Mouse (Mus musculus) left cerebral cortex, adult 2 months (tissue): ENCODE data around the gene Itgb2. TPM values are rescaled to one million over a fixed set of nuclear protein-coding genes. Genes with fewer than 3 reads are reported as not detected.

Experiments
- DNase-seq, 2 experiments: peaks; one replicate each; pipeline ENCODE4 v3.0.0; 2021 to 2022; ENCODE audit warnings: low spot score in 2 of 2, mixed read lengths in 1 of 2; ENCODE audit errors: extremely low spot score in 1 of 2
- H3K27ac ChIP-seq: fragments of 200-600 bp; 2 replicates; pipeline ENCODE4 v1.8.1; 2022
- H3K4me3 ChIP-seq: fragments of 200-600 bp; 2 replicates; pipeline ENCODE4 v1.8.1; 2022
- CTCF ChIP-seq: fragments of 200-600 bp; IDR thresholded peaks from 2 replicates; pipeline ENCODE4 v1.8.1; 2022; ENCODE audit warnings: antibody characterized with exemption, mild to moderate bottlenecking, moderate library complexity
- intact Hi-C: fragments of 180-260 bp; cut with DNase I; formaldehyde crosslinking; loops from one replicate; pipeline ENCODE4 v1.15.1; 2025
- long read RNA-seq, 2 experiments: library from polyadenylated mRNA; stranded (forward); transcript quantifications; one replicate each; pipeline ENCODE4 v2.0.0; 2021; ENCODE audit warnings: borderline mapping rate in 2 of 2
- total RNA-seq, 2 experiments: library from RNA; stranded (reverse); gene quantifications; 2 replicates each; pipeline ENCODE4 v1.2.3; 2021

Gene Itgb2
- total RNA-seq: 1 to 10 TPM; 3.0 to 3.5 TPM
- long read RNA-seq, experiment 1, partial matches to known transcripts: 1 of 6 reads
- long read RNA-seq, experiment 1, other reads (novel, unspliced or antisense): 1 of 6 reads
- long read RNA-seq, experiment 2, partial matches to known transcripts: 0 of 3 reads
- long read RNA-seq, experiment 2, other reads (novel, unspliced or antisense): 1 of 3 reads

GRCm38 (mm10) chr10:77530140-77530539, at the start of gene Itgb2:
Itgb2 (plus strand) TSS chr10:77530252.
- no peak for TF ChIP-seq CTCF
- no peak within 1 kb of the TSS for H3K27ac ChIP-seq
- intact Hi-C loops: no loop called here

DNA sequence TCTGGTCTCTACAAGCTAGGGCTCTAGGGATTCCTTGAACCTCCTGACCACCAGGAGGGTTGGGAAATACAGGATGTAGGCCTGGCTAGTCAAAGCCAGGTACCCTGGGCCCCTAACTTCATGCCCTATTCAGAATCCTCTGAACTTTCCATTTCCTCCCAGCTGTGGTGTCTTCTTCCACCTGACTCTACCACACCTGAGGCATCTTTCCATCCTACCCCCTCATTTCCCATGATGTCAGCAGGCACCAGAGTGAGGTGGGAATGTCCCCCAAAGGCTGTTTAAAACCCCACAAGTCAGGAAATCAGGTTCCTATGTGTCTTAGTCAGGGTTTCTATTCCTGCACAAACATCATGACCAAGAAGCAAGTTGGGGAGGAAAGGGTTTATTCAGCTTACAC, 48.2 kb upstream of the Itgb2 start:
- DNase-seq: no peak
- no peak for TF ChIP-seq CTCF
- Histone ChIP-seq H3K27ac (no peak overlapping the region), H3K4me3 (no peak overlapping the region)
- intact Hi-C loops: no loop called here

More at GRCm38 (mm10) chr10:77530140-77530539, at the start of gene Itgb2:
- no peak within 1 kb of the TSS for H3K4me3 ChIP-seq
- DNase-seq: no peak

- Histone ChIP-seq H3K27ac (no peak overlapping the region), H3K4me3 (no peak overlapping the region)
- intact Hi-C loops: no loop called here
- TF ChIP-seq CTCF: no peak
- DNase-seq: no peak
These were observed 45.7 kb upstream of the Itgb2 start for GRCm38 (mm10) chr10:77484205-77484935.

DNA sequence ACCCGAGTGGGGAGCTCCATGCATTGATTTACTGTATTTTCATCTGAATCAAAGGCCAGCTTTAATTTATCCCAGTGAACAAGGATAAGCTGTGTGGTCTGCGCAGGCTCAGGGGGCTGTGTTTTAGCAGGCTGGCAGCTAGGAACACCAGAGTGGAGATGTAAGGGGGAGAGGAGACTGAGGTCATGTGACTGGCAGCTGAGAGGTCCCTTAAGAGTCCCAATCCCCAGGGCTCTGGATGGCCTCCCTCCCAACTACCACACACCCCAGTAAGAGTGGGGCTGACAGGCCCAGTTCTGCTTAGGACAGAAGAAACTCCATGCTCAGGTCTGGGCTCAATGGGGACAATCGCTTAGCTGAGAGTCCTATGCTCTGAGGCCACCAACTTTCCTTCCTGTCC, 44.3 kb upstream of the Itgb2 start:
- Histone ChIP-seq H3K4me3 (no peak overlapping the region), H3K27ac (no peak overlapping the region)
- no peak for TF ChIP-seq CTCF
- DNase-seq: no peak
- intact Hi-C loops: no loop called here

DNA sequence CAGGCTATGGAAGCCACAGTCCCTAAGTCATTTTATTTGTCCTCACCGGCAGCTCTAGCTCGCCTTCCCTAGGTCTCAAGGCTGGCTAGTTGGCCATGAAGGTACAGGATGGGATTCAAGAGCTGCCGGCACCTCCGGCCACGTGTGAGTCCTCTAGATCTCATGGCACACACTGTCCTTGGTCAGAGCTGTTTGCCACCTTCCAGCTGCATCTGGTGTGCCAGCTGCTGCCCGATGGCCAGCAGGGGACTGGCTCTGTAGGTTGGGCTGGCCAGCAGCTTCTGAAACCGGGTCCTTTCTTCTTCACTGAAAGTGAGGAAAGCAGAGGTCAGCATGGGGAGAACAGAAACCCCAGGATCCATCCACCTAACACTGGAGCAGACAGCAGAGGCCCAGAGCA, 41.9 kb upstream of the Itgb2 start:
- H3K27ac ChIP-seq: no peak overlapping the region
- no peak for TF ChIP-seq CTCF
- no peak for DNase-seq
- intact Hi-C loops: no loop called here
- no peak overlapping the region for H3K4me3 ChIP-seq

DNA sequence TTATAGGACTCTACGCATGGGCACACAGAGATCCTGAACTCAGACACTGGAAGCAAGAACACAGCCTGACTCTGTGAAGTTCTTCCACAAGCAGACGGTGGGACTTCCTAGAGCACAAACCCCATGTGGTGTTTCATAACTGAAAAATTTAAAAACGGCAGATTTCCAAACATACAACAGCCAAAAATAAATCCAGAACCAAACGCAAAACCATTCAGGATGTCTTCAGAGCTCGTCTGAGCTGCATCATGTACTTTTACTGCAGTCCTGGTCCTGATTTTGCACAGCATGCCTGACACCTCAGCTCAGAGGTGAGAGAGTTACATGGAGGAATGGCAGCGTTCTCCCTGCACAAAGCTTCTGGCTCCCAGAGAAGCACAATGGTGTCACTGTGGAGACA, 38.5 kb upstream of the Itgb2 start:
- DNase-seq: no peak
- intact Hi-C loops: loop anchor here (5.0 kb wide), 1 partner anchor 74 kb away; the partner anchor contains the start of gene Adarb1
- peak overlapping the region; percentile 52 for H3K27ac ChIP-seq
- no peak for TF ChIP-seq CTCF
- H3K4me3 ChIP-seq: no peak overlapping the region

- Histone ChIP-seq H3K4me3 (no peak overlapping the region), H3K27ac (no peak overlapping the region)
- intact Hi-C loops: loop anchor here (5.0 kb wide), 1 partner anchor 76 kb away; the partner anchor contains the start of gene Adarb1
- peak; percentile 17; the same call in 1 of the 2 replicates for TF ChIP-seq CTCF
- DNase-seq: no peak
These were observed 37.2 kb upstream of the Itgb2 start for GRCm38 (mm10) chr10:77492885-77493284.

DNA sequence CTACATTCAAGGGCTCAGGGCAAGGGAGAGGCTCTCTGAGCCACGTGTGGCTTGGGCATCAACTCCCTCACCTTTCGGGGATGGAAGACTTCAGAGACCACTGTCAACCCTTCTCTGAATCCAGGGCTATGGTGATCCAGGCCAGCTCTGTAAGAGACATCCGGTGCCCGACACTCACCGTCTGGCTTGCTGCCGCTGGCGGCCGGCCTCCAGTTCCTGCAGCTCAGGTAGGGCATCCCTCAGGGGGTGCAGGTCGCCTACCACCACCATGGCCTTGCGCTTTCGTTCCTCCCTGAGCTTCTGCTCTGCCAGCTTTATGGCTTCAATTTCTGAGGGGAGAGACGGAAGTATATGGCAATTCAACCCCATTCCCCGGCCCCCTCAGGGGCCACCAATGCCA, 32.9 kb upstream of the Itgb2 start:
- no peak for DNase-seq
- TF ChIP-seq CTCF: no peak
- Histone ChIP-seq H3K4me3 (no peak overlapping the region), H3K27ac (no peak overlapping the region)
- intact Hi-C loops: no loop called here

DNA sequence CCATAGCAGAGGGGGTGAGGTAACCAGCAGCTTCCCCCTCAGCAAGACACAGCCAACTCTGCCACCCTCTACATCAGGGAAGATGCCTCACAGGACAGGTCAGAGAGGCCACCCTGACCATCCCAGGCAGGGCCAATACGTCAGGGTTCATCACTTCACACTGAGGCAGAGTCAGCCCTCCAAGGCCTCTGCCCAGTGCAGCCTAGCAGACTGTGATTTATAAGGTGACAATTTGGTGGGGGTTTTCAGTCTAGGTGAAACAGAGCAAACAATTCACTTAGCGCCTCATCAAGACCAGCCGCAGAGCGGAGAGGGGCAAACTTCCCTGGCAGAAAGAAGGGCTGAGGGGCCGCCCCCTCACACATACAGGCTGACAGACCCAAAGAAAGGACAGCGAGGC, 31.8 kb upstream of the Itgb2 start:
- TF ChIP-seq CTCF: no peak
- H3K27ac ChIP-seq: no peak overlapping the region
- DNase-seq: no peak
- intact Hi-C loops: no loop called here
- no peak overlapping the region for H3K4me3 ChIP-seq

DNA sequence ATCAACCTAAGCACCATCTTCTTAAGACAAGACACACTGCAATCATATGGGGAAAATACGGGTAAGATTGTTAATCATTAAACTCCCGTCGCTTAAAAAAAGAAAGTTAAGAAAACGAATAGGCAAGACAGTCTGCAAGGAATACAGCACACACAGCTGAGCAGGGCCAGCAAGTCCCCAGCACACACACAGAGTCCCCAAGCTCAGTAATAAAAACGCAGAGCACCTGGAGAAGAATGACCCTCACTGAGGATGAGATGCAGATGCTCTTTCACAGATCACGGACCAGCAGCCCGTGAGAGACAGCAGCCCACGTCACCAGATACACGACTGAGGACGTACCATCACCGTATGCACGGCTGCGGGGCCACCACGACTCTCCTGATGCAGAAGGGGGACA, 29.4 kb upstream of the Itgb2 start:
- H3K27ac ChIP-seq: no peak overlapping the region
- intact Hi-C loops: no loop called here
- DNase-seq: no peak
- no peak overlapping the region for H3K4me3 ChIP-seq
- no peak for TF ChIP-seq CTCF

- TF ChIP-seq CTCF: no peak
- intact Hi-C loops: no loop called here
- no peak overlapping the region for H3K27ac ChIP-seq
- DNase-seq: no peak
- no peak overlapping the region for H3K4me3 ChIP-seq
These were observed 26.8 kb upstream of the Itgb2 start for GRCm38 (mm10) chr10:77502967-77503922.

- TF ChIP-seq CTCF: no peak
- H3K27ac ChIP-seq: no peak overlapping the region
- intact Hi-C loops: no loop called here
- no peak overlapping the region for H3K4me3 ChIP-seq
- DNase-seq: no peak
These were observed 25.9 kb upstream of the Itgb2 start for GRCm38 (mm10) chr10:77504143-77504542.
